Mouse (Mus musculus): ENCODE measurements around the gene Wdr19.

The Wdr19 gene

DNA sequence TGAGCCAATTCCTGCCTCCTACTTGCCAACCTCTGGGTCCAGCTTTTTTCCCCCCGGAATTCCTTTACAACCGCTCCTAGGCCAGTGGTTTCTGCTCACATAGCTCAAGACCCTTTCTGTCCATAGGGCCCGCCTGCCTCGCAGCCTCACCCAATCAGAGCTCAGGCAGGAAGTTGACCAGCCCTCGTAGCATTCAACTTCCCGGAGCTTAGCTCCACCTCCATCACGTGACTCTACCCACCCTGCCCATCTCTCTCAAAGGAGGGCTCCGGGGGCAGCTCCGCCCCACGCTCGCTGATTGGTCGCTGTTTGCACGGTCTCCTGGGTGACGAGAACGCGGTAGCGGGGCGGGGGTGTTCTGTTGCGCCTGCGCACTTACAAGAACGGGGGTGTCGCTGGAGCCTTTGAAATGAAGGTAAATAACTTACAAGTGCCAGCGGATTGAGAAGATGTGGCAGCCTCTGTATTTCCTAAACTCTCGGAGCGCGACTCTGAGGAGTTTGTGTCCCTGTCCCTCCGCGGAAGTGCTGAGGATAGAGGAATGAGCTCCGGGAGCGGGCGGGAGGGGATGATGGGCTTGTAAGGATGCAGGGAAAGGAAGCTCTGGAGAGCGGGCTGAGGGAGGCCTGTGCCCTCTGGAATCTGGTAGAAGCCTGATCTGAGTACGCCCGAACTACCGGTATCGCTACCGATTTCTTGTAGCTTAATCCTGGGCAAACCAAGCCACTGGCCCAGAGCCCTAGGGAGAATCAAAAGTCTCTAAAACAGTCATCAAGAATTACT lies at the start of gene Wdr19:
TSS of gene Wdr19 (plus strand) at position 351 of the 783 bp plus-strand sequence.
- peak; percentile 92 for ATAC-seq (ENCODE audit: low TSS enrichment)

DNA sequence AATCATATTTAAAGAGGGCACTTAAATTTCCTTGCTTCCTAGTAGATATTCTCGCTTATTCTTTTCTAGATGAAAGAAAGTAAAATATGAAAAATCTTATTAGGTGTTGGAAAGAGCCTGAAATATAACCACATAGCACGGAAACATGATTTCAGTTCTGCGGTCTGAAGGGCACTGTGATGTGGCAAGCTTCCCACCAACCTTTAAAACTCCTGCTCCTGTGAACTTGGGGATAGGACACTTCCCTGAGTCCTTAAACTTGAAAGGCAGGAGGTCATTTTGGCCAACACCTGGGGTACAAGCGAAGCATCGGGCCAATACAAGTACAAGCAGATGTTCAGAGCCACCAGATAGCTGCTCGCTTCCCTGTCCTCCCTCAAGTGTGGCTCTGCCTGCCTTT lies 49.8 kb upstream of the Wdr19 start:
- ATAC-seq (ENCODE audit: low TSS enrichment): no peak

DNA sequence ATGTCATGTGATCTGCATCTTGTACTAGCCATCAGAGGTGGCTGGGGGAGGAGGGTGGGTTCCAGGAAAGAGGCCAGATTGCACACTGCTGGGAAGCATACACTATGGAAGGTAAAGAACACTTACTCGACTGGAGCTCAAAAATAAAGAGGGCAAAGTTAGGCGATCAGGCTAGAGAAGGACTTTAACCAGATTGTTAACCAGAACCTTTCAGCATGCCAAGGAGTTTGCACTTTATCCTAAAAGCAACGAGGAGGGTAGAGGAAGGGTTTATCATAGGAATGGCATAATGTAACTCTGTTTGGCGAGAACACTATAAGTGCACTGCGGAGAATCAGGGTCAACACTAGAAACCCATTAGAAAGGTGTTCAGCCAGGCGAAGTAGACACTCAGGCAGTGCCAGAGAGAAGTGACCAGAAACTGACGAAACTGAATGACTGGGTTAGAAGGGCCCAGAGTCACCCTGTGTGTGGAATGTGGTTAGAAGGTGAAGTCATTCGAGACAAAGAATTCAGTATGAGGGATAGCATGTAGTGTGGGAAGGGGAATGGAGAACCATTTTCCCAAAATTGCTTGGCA lies 49.0 kb upstream of the Wdr19 start:
- no peak for ATAC-seq (ENCODE audit: low TSS enrichment)

DNA sequence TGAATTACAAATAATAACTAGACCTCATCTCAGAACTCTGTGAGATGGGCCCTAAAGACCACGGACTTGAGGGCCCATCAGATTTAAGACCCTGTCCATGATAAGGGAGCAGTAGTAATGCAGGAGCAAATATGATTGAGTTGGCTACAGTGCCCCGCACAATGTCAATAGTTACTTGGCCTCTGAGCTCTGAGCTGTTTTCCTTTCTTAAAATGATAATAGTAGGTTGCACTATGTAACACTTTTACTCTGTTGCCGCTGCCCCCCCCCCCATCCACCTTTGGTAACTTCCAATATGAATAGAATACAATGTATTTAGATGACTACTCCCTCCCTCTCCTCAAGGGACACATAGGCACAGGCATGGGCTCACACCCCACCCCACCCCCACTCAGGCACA lies 48.2 kb upstream of the Wdr19 start:
- ATAC-seq (ENCODE audit: low TSS enrichment): no peak

- no peak for ATAC-seq (ENCODE audit: low TSS enrichment)
Observed at GRCm38 (mm10) chr5:65151767-65152166, 47.7 kb upstream of the Wdr19 start.

GRCm38 (mm10) chr5:65154287-65154686 lies 45.2 kb upstream of the Wdr19 start:
- no peak for ATAC-seq (ENCODE audit: low TSS enrichment)

DNA sequence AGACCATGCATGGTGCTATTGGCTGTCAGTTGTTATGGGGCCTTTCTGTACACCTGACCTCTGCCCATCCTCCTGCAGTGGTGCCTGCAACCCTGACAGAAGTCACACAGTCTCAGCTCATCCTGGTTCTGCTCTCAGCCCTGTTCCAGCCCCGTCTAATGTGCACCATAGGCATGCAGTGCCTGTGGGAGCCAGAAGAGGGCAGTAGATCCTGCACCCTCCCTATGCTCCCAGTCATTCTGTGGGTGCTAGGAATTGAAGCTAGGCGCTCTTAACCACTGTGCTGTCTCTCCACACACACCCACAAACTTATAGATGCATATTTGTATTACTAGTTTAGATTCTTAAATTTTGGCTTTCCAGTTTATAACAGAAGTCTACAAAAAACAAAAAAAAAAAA lies 42.6 kb upstream of the Wdr19 start:
- no peak for ATAC-seq (ENCODE audit: low TSS enrichment)

GRCm38 (mm10) chr5:65157412-65158381 lies 41.8 kb upstream of the Wdr19 start:
- no peak for ATAC-seq (ENCODE audit: low TSS enrichment)

DNA sequence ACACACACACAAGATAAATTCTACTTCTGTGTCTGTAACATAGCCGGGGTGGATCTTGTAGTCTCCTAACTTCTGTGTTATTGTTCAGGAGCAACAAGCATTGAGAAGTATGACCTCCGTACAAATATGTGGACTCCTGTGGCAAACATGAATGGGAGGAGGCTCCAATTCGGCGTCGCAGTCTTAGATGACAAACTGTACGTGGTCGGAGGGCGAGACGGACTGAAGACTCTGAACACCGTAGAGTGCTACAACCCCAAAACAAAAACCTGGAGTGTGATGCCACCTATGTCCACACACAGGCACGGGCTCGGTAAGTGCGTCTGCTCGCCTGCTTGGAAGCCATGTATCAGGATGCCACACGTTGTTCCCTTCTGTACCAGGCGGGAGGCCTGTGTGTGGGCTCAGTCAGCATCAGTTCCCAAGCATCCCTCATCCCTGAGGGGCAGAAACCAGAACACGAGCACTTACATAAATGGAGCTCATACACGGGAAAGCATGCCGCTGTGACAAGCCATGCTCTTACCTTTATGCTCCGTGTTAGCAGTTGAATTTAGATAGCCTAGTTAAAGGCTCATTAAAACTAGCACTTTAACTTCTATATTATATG lies 40.7 kb upstream of the Wdr19 start:
- ATAC-seq (ENCODE audit: low TSS enrichment): peak; percentile 93

DNA sequence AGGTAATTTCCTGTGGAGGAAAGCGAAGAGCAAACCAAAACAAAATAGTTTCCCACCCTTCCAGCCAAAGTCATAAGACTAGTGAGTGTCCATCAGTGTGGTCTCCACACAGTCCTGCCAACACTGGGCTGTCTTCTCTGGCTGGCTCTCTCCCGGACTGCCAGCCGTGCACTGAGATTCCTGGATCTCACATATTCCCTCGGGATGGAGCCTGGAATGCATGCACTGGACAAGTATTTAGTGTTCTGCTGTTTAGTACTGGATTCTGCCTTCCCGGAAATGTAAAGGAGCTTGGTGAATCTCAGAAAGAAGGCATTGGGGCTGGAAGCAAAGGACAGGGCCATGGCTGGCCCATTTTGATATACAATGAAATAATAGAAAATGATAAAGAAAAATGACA lies 36.5 kb upstream of the Wdr19 start:
- ATAC-seq (ENCODE audit: low TSS enrichment): no peak

GRCm38 (mm10) chr5:65163489-65164092 lies 35.9 kb upstream of the Wdr19 start:
- no peak for ATAC-seq (ENCODE audit: low TSS enrichment)

- ATAC-seq (ENCODE audit: low TSS enrichment): peak; percentile 72
Observed at GRCm38 (mm10) chr5:65170206-65170605, 29.3 kb upstream of the Wdr19 start.

GRCm38 (mm10) chr5:65175035-65175917 lies 24.2 kb upstream of the Wdr19 start:
- ATAC-seq (ENCODE audit: low TSS enrichment): peak; percentile 90

DNA sequence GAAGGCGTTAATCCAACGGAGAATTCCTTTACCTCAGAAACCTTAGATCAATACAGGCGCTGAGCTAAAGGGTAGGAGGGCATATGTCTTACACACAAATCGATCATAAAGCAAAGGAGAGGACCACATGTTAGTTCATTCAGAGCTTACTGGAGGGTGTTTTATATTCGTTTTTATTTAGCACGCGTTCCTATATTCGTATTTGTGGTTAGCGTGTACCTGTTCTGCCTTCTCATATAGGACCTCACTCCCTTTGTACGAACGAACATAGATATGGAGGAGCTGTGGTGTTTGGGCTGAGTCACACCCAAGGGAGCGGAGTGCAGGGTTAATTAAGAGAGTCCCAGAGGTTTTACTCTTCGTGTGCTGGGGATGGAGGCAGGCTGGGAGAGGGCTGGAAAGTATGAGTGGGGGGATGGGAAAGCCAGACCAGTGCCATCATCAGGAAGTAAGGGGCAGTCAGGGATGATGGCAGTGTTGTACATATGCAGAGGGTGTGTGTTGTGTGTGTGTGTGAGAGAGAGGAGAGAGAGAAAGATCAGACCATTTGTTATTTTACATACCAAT lies 23.5 kb upstream of the Wdr19 start:
- ATAC-seq (ENCODE audit: low TSS enrichment): peak; percentile 31

- no peak for ATAC-seq (ENCODE audit: low TSS enrichment)
Observed at GRCm38 (mm10) chr5:65177026-65177514, 22.4 kb upstream of the Wdr19 start.

DNA sequence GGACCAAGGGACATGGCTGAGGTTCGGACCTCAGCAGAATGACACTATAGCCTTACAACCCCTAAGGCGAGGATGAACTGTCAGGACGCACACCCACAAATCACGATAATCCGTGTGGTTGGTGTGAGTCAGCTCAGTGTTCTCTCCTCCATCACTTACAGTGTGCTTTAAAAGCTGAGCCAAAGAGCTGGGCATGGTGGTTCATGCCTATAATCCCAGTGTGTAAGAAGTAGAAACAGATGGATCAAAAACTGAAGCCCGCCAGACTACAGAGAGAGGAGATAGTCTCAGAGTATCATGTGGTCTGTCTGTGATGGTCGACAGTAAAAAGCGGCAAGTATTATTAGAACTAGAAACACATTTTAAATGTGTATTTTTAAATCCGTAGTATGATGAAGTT lies 21.0 kb upstream of the Wdr19 start:
- peak; percentile 38 for ATAC-seq (ENCODE audit: low TSS enrichment)

DNA sequence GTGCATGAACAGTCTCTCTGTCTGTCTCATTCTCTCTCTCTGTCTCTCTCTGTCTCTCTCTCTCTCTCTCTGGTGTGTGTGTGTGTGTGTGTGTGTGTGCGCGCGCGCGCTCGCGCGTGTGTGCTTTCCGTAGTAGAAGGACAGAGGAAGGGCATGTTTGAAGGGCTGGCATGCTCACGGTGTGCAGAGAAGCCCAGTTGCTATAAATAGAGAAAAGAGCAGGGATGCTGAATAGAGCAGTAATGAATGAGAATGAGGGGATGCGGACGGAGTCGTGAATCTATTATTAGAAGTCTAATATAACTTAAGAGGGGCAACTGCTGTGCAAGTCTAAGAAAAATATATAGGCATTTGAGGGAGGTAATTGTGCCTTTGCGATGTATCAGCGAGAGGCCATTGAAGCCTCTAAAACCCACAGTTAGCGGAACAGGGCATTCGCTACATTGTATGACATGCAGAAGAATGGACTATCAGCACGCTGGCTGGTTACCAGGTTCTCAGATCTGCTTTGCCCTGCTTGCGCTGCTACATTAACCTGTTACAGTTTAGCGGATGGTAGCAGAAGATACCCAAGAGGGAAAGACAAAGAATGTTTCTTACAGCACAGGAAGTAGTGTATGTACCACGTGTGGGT lies 18.2 kb upstream of the Wdr19 start:
- ATAC-seq (ENCODE audit: low TSS enrichment): no peak

DNA sequence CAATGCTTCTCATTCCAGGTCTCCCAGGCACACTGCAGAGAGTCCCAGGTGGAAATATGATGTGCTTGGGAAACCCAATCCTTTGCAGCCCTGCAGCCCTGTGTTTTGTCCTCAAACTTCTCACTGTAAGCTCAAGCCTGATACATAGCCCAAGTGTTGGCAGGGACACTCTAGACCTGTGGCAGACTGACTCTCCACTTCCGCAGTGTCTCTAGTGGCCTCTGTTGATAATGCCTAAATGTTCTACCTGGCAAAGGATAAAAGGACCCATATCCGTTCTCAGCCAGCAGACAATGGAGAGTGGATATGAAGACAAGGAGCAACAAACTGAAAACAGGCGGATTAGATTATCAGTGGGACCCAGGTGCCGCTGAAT lies 17.7 kb upstream of the Wdr19 start:
- no peak for ATAC-seq (ENCODE audit: low TSS enrichment)

- ATAC-seq (ENCODE audit: low TSS enrichment): no peak
Observed at GRCm38 (mm10) chr5:65182268-65182667, 17.2 kb upstream of the Wdr19 start.

DNA sequence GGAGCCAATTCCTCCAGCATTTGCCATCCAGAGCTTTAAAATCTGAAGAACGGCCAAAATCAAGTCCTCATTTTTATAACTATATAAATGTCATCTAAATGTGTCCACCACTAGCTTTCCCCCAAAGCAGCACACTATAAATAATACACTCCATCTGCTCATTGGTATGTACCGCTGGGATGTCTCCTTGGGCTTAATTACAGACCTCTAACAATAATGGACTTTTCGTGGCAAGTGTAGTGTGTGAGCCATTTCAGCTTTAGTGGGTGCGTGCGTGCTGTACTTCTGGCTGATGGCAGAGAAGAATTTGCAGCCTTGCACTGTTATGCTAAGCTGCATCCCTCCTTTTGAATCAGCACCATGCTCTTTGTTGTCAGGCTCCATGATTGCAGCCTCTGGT lies 7.9 kb upstream of the Wdr19 start:
- peak; percentile 79 for ATAC-seq (ENCODE audit: low TSS enrichment)

All from frontal cortex, adult (tissue).